Mouse (Mus musculus) ES-CJ7 (cell line): Measurements from ENCODE around the gene Arhgap23.

Experiments
- DNase-seq: peaks from one replicate; pipeline ENCODE4 v3.0.0; 2011; ENCODE audit warnings: low read depth, low spot score

The Arhgap23 gene

DNA sequence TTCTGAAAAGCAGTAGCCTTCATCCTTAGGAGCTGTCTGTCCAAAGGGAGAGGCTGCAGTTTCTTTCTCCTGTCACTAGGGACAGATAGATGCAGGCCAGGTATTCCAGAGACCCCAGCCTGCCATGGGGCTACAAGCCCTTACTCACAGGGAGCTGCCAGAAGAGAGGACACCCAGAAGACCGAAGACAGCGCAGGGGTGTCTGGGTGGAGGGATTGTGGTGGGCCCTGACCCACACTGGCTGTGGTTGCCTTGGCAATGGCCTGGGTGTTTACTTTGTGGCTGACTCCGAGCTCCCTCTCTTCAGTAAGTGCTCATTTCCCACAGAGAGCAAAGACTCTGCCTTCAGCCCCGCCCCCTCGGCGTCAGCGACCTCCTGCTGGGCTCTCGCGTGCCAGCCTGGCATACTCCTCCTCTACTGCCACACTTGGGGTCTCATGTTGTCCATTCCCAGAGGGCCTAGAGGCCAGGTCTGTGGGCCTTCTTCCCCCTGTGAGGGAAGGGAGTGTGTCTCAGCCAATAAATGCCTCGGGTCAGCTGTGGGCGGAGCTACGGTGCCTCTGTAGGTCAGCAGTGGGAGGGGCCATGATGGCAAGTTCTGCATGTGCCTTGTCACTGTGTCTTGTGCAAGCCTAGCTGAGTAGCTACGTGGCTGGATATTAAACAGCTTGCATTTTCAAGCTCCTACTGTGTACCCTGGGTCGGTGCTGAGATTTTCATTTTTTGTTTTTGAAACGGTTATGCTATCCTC lies 19.5 kb downstream of the Arhgap23 start:
- peak; percentile 84 for DNase-seq

DNA sequence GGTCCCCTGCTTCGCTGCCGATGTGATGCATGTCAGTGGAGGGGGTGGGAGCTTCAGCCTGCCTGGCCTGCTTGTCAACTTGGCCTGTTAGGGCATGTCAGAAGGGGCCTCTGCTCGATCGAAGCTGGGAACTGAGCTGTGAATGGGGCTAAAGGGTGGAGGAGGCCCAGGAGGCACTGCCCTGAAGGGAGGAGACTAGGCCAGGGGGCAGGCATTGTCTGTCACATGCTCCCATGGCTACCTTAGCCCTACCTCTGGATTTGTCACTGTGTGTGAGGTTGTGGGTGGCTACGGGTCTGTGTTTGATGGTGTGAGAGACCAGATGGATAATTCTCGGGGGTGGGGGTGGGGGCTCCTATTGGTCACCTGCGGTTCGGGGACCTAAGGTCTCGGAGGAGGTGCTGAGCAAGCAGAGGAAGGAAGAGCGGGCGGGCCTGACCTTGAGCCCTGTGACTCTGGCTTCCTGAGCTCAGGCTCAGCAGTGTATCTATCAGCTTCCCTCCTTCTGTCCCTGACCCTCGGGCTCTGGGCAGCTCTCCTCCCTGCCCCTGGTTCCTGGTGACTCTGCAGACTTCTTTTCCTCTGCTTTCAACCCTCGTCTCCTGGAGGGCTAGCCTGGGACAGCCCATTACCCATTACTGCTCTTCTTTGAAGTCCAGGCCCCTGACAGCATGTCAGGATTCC lies 20.6 kb downstream of the Arhgap23 start:
- peak; percentile 57 for DNase-seq

DNA sequence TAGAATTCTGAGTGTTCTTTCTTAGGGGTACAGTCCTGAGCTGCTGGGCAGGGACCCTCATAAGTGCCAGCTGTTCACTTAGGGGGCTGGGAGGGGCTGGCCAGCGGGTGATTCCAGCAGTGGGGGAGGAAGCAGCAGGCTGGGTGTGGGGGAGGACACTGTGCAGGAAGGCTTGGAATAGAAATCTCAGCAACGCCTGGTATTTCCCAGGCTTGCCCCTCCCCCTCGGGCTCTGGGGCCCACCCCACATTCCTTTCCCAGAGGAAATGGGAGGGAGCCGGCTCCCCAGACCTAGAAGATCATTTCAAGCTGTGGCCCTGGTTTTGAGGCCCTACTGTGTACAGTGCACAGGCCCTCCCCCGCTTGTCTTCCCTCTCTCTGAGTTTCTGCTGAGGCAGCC lies 22.4 kb downstream of the Arhgap23 start:
- peak; percentile 84 for DNase-seq

DNA sequence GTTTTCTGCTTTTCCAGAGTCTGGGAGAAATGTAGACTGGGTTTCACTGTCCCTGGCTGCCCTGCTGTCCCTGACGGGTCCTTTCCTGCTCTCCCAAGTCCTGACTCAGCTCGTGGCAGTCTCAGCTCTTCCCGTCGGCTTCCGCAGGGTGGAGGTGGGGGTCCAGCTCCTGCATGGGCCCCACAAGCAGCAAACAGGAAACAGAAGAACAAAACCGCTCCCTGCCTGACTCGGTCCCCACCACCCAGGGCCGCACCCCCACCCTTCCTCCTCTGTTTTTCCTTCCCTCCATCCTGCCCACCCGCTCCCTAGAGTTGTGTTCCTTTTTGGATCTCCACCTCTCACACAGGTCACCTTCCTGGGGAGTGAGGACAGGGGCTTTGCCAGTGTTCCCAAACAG lies 23.5 kb downstream of the Arhgap23 start:
- no peak for DNase-seq

DNA sequence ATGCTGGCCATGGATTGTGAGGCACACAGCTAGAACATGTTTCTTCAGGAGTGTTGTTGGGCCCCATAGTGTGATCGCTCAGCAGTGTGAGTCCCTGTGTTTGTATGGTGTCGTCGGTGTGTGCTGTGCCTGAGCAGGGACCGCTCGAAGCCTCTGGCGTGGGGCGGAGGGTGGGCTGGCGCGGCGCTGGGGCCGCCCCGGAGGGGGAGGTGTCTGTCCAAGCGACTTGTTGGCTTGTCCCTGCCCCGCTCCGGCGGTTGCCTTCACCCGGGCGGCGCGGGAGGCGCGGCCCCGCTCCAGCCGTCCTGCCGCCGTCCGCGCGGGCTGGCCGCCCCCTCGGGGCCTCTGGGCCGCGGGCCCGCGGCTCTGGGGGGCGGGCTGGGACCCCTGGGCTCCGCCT lies 24.6 kb downstream of the Arhgap23 start:
- no peak for DNase-seq

DNA sequence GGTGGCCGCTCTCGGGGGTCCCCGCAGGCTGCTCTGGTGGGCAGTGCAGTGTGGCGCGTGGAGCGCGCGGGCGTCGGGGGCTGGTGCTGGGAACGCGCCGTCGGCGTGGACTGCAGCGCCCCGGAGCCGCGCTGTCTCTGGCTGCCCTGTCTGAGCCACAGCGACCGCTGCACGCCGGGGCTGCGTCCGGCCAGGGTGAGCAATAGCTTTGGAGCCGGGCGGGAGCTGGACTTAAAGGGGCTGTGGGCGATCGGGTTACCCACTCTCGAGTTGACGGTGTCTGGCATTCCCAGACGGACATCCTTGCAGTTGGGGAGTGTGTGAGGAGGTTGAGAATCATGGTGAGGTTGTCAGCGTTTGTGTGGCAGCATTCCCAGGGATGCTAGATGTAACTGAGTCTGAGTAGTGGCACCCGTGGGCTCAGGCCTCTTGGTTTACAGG lies 25.1 kb downstream of the Arhgap23 start:
- no peak for DNase-seq

DNA sequence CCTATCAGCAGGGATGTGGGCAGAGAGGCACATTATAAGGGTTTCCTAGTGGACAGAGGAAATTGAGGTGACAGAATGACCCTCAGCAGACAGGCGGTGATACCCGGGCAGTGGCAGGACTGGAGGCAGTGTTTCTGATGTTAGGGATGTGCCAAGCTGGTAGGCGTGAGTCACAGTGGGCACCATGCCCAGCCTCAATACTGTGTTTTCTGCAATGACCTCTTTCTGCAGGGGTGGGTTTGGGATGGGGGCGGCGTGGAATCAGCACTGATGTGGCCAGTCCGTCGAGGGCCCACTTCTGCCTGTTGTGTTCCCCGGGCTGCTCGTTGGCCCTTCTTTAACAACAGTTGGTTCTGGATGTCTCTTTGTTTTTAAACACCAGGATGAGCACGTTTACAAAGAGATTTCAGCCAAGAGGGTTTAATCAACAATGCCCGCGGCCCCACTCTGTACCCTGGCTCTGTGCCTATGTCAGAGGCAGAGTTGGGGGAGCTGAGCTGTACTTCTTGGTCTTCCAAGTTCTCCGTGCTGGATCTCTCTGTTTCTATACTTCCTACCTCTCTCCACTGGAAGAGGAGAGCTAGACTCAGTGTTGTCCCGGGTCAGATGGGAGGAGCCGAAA lies 25.8 kb downstream of the Arhgap23 start:
- no peak for DNase-seq

DNA sequence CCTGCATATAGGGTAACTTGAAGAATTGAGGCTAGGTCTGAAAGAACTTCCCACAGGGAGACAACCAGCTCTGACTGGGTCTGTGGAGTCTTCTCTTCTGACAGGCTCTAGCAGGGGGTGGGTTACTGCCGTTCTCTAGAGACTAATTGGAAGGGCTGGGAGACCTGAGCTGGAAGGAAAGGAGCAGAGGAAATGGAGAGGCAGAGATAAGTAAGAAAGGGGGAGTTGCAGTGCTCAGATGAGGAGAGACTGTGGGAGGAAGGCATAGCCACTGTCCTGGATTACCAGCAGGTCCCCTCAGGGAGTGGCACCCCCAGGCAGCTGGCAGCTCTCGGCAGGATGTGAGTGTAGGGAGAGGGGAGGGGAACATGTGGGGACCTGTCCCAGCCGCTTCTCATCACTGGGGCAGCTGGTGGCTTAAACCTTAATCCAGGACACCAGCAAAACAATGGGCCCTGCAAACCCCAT lies 26.4 kb downstream of the Arhgap23 start:
- peak; percentile 58 for DNase-seq

DNA sequence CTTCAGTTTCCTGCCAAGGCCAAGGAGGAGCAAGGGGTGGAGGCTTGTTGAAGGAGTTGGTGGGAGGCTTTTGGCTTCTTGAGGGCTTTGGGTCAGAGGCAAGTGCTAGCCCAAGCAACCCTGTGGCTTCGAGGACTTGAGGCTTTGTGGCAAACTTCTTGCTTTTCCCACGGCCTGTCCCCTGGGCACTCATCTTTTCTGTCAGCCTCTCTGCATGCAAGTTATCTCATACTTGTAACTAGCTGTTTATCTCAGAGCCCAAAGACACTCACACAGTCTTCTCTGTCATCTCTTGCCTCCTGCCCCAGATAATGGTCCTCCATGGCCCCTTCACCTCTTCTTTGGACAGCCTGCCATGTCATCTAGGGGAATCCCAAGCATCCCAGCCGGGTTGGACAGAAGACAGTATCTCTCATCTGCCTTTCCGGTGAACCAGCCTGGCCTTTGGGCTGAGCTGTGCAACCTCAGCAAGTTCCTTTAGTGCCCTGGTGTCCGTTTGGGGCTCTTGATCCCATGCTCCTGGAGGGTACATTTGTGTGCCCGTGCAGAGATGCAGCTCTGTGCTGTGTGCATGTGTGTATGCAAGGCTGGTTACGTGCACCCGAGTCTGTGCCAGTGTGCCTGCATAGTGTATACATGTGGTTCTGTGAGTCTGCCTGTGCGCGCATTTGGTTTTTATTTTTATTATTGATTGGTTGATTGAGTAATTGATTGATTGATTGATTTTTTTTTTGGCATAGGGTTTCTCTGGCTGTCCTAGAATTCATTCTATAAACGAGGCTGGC lies 27.8 kb downstream of the Arhgap23 start:
- DNase-seq, result no peak

DNA sequence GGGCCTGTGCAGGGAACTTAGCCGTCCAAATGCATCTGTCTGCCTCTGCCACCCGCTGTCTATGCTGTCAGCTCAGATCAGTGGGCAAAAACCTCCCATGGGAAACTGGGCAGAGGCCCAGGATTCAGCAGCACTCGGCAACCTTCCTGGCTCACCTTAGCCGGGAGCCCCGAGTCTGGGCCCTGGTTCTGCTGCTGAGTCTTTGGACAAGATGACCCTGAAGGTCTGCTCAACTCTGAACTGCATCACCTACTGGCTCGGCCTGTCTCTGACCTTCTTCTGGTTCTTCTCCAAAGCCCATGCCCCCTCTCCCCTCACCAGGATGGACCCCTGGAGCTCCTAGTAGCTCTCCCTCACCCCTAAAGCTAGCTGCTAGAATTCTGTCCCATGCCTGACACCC lies 30.3 kb downstream of the Arhgap23 start:
- DNase-seq, result no peak

DNA sequence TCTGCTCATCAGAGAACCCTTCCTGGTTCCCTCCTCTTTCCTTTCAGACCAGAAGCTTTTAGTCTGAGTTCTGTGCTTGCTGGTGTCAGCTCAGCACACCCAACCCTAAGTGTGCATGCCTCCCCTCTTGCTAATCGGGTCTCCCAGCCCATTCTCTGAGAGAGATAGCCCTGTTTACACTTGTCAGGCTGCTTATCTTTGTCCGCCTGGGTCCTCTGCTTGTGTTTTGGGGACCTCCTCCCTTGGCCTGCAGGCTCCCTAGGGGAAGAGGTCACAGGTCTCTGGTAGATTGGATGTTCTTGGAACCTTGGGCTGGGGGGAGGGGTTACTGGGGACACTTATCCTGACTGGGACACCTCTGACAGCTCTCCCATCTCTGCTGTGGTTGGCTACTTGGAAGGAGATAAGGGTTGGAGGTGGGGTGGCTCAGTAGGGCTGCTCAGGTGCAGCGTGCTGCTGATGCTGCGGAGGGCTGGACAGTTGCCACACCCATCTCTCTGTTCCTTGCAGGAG lies 30.7 kb downstream of the Arhgap23 start:
- no peak for DNase-seq

DNA sequence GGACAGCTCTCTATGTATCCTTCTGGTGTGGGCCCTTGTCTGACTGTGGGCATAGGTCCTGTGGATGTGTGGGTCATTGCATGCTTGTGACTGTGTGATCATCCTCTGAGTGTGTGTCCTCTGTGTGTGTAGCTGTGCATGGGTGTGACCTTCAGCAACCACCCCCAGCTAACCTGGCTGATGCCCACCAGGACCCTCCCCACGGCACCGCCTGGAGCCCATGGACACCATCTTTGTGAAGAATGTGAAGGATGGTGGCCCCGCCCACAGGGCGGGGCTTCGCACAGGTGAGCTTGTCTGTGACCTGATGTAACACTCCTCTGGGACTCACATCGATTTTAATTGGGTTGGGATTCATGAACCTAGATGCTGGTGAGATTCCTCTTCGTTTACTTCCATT lies 32.6 kb downstream of the Arhgap23 start:
- DNase-seq, result no peak

DNA sequence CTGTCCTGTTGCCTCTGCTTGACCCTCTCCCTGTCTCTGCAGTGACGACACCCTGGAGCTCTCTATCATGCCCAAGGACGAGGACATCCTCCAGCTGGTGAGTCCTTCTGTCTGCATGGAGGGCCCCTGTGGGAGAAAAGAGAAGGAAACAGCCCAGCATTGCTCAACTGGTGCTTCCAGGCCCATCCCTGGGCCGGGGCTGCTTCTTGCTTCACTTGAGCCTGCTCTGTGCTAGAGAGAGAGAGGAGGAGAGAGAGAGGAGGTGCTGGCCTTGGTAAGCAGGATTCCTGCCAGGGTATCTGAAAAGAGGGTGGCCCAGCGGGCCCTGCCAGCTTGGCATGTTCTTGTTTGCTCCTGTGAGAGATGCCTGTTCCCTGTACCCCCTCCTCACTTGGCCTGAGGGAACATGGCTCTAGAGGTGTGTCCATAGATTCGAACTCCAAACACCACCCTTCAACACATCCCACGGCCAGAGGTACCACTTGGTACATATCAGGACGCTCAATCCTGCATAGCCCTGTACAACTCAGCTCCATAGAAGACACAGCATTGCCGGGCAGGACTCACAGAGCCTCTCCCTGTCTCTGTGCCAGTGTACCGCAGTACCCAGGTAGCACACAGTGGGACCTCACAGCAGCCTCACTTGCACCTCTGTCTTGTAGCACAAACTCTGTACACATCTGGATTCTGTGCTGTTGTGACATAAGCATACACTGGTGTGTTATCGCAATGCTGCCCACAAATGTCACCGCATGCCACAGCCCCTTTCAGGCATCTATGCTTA lies 33.5 kb downstream of the Arhgap23 start:
- DNase-seq, result no peak

DNA sequence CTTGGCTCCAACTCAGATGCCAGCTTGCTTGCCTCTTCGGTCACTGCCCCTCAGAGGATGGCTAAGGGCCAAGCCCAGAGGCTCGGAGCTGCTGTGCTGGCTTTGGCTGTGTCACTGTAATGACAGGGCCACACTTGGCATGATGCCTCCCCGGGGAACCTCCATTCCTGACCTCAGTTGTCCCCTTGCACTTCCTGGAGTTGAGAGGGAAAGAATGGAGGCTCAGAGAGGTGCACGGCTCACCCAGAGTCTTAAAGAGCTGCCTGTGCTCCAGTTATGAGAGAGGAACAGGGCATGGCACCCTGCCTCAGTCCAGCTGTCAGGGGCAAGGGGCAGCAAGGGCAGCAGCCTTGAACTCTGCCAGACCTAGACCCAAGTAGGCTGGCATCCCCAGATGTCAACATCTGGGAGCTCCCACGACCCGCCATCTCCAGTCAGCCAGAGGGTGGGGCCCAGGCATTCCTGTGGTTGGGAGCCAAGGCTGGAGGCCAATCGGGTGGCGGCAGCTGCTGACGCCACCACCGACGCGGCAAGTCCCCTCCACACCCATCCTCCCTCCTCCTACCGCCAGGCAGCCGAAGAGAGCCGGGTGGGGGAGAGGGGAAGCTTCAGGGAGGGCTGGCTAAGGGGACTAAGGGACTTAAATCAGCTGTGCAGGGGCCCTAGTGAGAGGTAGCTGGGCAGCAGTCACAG lies 34.4 kb downstream of the Arhgap23 start:
- DNase-seq, result peak; percentile 73

DNA sequence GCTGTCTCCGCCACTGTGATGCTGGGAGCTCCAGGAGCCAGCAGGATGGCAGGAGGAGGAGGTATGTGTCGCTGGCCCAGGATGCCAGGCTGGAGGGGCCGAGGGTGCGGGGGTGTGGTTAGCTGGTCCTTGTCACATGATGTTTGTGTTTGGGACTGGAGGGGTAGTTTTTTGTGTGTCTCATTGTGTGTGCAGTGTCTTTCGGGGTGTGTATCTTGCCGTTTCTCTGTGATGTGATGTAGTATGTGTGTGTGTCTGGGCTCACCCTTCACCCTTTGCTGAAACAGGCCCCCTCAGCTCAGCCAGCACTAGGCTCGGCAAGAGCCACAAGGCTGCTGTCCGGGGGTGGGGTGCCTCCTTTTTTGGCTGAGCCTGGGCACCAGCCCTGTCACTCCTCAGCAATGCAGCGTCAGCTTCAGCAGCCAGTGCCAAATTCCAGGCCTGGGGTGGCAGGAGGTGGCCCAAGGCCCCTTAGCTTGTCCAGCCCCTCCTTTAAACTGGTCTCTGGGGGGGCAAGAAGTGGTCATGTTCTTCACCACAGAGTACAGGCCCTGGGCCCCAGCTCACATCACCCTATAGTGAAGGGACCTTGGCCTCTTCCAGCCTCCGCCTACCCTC lies 35.1 kb downstream of the Arhgap23 start:
- DNase-seq, result no peak

DNA sequence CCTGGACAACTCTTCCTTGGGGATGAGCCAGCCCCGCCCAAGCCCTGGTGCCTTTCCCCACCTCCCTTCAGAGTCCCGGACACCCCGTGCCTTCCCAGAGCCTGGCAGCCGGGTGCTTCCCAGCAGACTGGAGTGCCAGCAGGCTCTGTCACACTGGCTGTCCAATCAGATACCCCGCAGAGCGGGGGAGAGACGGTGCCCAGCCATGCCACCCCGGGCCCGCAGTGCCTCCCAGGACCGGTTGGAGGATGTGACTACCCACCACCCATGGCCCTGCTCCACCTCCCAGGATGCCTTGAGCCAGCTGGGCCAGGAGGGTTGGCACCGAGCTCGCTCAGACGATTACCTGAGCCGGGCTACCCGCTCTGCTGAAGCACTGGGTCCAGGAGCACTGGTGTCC lies 36.3 kb downstream of the Arhgap23 start:
- no peak for DNase-seq

DNA sequence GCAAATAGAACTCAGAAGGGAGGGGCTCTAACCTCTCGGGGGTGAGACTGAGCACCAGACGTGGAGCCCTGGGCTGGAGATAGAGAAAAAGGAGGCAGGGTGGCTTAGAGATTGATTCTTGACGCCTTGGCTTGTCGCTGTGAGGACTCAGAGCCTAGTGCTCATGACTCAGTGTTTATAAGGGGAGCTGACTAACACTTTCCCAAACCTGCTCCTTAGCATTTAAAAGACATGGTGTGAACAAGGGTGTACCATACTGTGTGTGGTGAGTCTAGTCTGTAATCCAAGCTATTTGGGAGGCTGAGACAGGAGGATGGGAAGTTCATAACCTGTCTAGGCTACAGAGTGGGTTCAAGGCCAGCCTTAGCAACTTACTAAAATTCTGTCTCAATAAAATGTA lies 41.8 kb downstream of the Arhgap23 start:
- no peak for DNase-seq

DNA sequence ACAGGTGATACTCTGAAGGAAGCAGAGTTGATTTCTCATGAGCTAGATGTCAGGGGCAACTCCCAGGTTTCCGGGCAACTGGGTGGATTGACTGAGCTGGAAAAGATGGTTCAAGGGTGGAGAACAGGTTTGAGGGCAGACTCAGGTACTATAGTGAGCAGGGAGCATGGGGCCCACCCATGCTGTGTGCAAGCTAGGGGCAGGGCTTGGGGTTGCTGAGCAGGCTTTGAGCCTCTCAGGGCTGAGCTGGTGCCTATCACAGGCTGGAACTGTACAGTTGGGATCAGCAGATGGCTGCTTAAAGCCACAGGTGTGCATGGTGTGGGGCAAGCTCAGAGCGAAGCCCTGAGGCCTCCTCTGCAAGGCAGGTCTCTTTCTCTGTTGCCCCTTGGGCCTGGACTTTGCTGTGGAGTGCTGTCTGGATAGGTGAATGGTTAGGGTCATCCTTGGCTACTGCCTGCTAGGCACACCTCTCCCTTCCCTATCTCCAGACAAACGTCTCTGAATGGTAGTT lies 46.0 kb downstream of the Arhgap23 start:
- no peak for DNase-seq

DNA sequence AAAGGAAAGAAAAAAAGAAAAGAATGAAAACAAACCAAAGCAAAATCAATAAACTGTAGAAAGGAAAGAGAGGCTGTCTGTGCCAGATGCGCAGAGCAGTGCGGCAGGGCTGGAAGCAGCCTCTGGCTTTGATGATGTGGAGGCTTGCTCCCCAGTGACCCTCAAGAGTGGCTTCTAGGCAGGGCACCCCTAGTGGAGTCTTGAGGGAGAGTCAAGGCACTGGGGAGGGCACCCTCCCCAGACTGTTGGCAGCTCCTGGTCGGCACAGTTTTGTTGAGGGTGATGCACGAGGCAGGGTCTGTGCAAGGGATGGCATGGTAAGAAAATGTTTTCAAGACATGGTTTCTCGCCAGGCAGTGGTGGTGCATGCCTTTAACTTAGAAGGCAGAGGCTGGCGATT lies 47.2 kb downstream of the Arhgap23 start:
- no peak for DNase-seq

DNA sequence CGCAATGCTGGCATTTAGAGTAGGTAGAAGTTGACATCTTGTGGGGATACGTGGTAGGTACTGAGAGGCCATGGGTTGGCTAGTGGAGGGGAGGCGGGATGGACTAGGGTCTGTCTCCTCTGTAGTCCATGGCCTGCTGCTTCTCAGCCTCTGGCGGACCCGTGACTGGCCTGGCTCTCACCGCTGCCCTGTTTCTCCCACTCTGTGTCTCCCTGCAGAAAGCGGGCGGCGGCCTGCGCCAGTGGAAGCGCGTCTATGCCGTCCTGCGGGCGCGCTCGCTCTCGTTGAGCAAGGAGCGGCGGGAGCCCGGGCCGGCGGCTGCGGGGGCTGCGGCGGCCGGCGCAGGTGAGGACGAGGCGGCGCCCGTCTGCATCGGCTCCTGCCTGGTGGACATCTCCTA lies 47.8 kb downstream of the Arhgap23 start:
- DNase-seq, result no peak
